ENCODE assay signal across 12 mouse cellular contexts in the genomic region with DNA sequence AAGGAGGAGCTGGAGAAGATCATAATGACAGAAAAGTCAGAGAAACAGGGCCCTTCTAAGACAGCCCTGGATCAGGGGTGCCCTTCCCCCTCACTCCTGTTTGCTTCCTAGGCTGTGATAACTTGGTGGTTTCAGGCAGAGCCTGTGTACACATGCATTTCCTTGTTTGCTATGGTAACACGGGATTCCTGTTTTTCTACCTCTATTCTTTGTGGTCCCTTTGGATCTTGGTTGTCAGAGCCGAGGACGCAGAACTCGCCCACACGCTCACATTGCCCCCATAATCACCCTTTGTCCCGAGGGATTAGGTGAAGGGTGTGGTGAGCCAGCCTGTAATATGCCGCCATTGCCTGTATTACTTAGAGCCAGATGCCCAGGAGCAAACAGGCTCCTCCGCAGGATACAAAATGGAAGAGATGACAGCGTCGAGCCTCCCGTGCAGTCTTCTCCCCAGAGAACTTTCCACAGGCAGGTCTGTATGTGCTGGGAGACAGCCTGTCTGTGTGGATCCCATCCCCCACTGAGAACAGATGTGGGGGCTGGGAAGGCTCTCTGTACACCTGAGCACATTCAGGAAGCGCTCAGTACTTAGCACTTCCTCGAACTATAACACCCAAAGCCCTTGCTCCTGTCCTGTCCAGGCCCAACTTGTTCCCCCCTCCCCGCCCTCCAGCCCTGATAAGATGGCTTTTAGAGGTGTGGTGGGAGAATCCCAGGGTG. TPM values are rescaled to one million over a fixed set of nuclear protein-coding genes. Genes with fewer than 3 reads are reported as not detected.
A peak's percentile ranks its signal among the peaks of the same experiment; 100 is the strongest.
DNase-seq lines count a peak whose midpoint lies in the region; ATAC-seq and TF ChIP-seq lines count a peak whose summit lies in the region.
"Had no signal": no experiment of that assay in that cellular context is flagged by ENCODE, and none has a peak within 500 bp of the region (broad histone marks: within the 10 kb centered on the region; RNA-seq: fewer than 3 reads in every experiment).

No protein-coding gene starts in this region.

- no peak overlapping the region for H3K9ac ChIP-seq in midbrain, embryonic 12.5 days (replicated peaks)
- H3K9ac ChIP-seq in midbrain, embryonic 11.5 days (ENCODE audit: low read length): no peak overlapping the region
- no peak overlapping the region for H3K9ac ChIP-seq in embryonic facial prominence, embryonic 12.5 days
- H3K9ac ChIP-seq in intestine, embryonic 16.5 days (ENCODE audit: low read depth, low read length): 0 out of 2 replicates have a peak overlapping the region, but pooled peaks have one; percentile 34
- H3K9ac ChIP-seq in kidney, embryonic 15.5 days: no peak overlapping the region

- peak overlapping the region; percentile 20; the same call in 1 of the 2 replicates for H3K27ac ChIP-seq in midbrain, embryonic 12.5 days (replicated peaks)
- no peak overlapping the region for H3K27ac ChIP-seq in midbrain, embryonic 11.5 days (ENCODE audit: low read depth, low read length)
- H3K27ac ChIP-seq in embryonic facial prominence, embryonic 12.5 days: peak overlapping the region; percentile 41; the same call in 1 of the 2 replicates
- H3K27ac ChIP-seq in intestine, embryonic 16.5 days (ENCODE audit: low read length): peak overlapping the region; percentile 90
- peak overlapping the region; percentile 98 for H3K27ac ChIP-seq in small intestine, adult 2 months (ENCODE audit: insufficient read depth, low read depth, low read length)
- H3K27ac ChIP-seq in kidney, embryonic 15.5 days: no peak overlapping the region

- no peak for DNase-seq in midbrain, embryonic 11.5 days (ENCODE audit: low spot score, missing footprints)
- DNase-seq in gastrocnemius, postnatal 25 days: no peak
- no peak for DNase-seq in spleen, adult 18-20 months
- DNase-seq: cerebellum, postnatal 14 days; kidney, postnatal 4 days; lung, adult 18-20 months had no signal

- no peak for ATAC-seq in midbrain, embryonic 12.5 days (ENCODE audit: low FRiP score, low read depth)
- no peak for ATAC-seq in midbrain, embryonic 11.5 days (ENCODE audit: low FRiP score)
- ATAC-seq in embryonic facial prominence, embryonic 12.5 days (ENCODE audit: insufficient number of reproducible peaks, insufficient read depth, low FRiP score, low TSS enrichment): peak; percentile 47; the same call in 1 of the 2 replicates
- peak; percentile 63 for ATAC-seq in intestine, embryonic 16.5 days
- no peak for ATAC-seq in kidney, embryonic 15.5 days (replicated peaks; ENCODE audit: low FRiP score)

- no peaks in the 10 kb centered on the region for H3K9me3 ChIP-seq in midbrain, embryonic 12.5 days
- no peaks in the 10 kb centered on the region for H3K9me3 ChIP-seq in midbrain, embryonic 11.5 days (ENCODE audit: control insufficient read depth, low read length)
- no peaks in the 10 kb centered on the region for H3K9me3 ChIP-seq in embryonic facial prominence, embryonic 12.5 days
- H3K9me3 ChIP-seq in intestine, embryonic 16.5 days (ENCODE audit: control insufficient read depth, low read length): no peaks in the 10 kb centered on the region
- H3K9me3 ChIP-seq in kidney, embryonic 15.5 days (replicated peaks): no peaks in the 10 kb centered on the region
- H3K9me3 ChIP-seq: megakaryocyte, embryonic 14.5 days had no signal

- 47% methylated on average over 14 of the region's 14 CpGs for WGBS in midbrain, embryonic 12.5 days
- WGBS in midbrain, embryonic 11.5 days: 56% methylated on average over 14 of the region's 14 CpGs
- WGBS in embryonic facial prominence, embryonic 12.5 days: 36% methylated on average over 14 of the region's 14 CpGs
- 31% methylated on average over 14 of the region's 14 CpGs for WGBS in intestine, embryonic 16.5 days
- WGBS in small intestine, adult 2 months: 18% methylated on average over 14 of the region's 14 CpGs
- 48% methylated on average over 14 of the region's 14 CpGs for WGBS in kidney, embryonic 15.5 days

- no peaks in the 10 kb centered on the region for H3K36me3 ChIP-seq in midbrain, embryonic 12.5 days
- no peaks in the 10 kb centered on the region for H3K36me3 ChIP-seq in midbrain, embryonic 11.5 days (ENCODE audit: control insufficient read depth, insufficient read depth, low read length)
- H3K36me3 ChIP-seq in embryonic facial prominence, embryonic 12.5 days: no peaks in the 10 kb centered on the region
- H3K36me3 ChIP-seq in intestine, embryonic 16.5 days (ENCODE audit: control insufficient read depth, insufficient read depth, low read length): no peaks in the 10 kb centered on the region
- no peaks in the 10 kb centered on the region for H3K36me3 ChIP-seq in small intestine, adult 2 months (ENCODE audit: control insufficient read depth, insufficient read depth, low read length)
- no peaks in the 10 kb centered on the region for H3K36me3 ChIP-seq in kidney, embryonic 15.5 days

- peaks cover 6% of the 10 kb centered on the region; the same call in 1 of the 2 replicates for H3K4me1 ChIP-seq in midbrain, embryonic 12.5 days
- H3K4me1 ChIP-seq in midbrain, embryonic 11.5 days (ENCODE audit: control insufficient read depth, insufficient read depth, low read length): 0 out of 2 replicates have a peak, but pooled peaks cover 3% of the 10 kb centered on the region
- H3K4me1 ChIP-seq in embryonic facial prominence, embryonic 12.5 days: peaks cover 19% of the 10 kb centered on the region
- peaks cover 11% of the 10 kb centered on the region for H3K4me1 ChIP-seq in intestine, embryonic 16.5 days (ENCODE audit: control insufficient read depth, insufficient read depth, low read length)
- peaks cover 18% of the 10 kb centered on the region for H3K4me1 ChIP-seq in small intestine, adult 2 months (ENCODE audit: control insufficient read depth, insufficient read depth, insufficient read length, low read length)
- H3K4me1 ChIP-seq in kidney, embryonic 15.5 days: peaks cover 9% of the 10 kb centered on the region

- TF ChIP-seq CTCF in small intestine, adult 2 months (IDR thresholded peaks at IDR 0.05; ENCODE audit: extremely low read depth, insufficient read length, insufficient replicate concordance, low read depth, low read length): no peak

- no peak overlapping the region for H3K4me3 ChIP-seq in midbrain, embryonic 12.5 days
- no peak overlapping the region for H3K4me3 ChIP-seq in midbrain, embryonic 11.5 days (ENCODE audit: low read depth, low read length)
- no peak overlapping the region for H3K4me3 ChIP-seq in embryonic facial prominence, embryonic 12.5 days
- H3K4me3 ChIP-seq in intestine, embryonic 16.5 days (ENCODE audit: low read length): peak overlapping the region; percentile 15; the same call in 1 of the 2 replicates
- H3K4me3 ChIP-seq in small intestine, adult 2 months (ENCODE audit: low read depth, low read length): peak overlapping the region; percentile 36
- H3K4me3 ChIP-seq in kidney, embryonic 15.5 days (replicated peaks): no peak overlapping the region
- H3K4me3 ChIP-seq: megakaryocyte, embryonic 14.5 days had no signal

- H3K27me3 ChIP-seq in midbrain, embryonic 12.5 days: 0 out of 2 replicates have a peak, but pooled peaks cover 3% of the 10 kb centered on the region
- no peaks in the 10 kb centered on the region for H3K27me3 ChIP-seq in midbrain, embryonic 11.5 days (ENCODE audit: control insufficient read depth, insufficient read depth, low read length)
- H3K27me3 ChIP-seq in embryonic facial prominence, embryonic 12.5 days: no peaks in the 10 kb centered on the region
- H3K27me3 ChIP-seq in intestine, embryonic 16.5 days (replicated peaks; ENCODE audit: control insufficient read depth, insufficient read depth, low read length): no peaks in the 10 kb centered on the region
- no peaks in the 10 kb centered on the region for H3K27me3 ChIP-seq in small intestine, adult 2 months (ENCODE audit: control insufficient read depth, insufficient read depth, low read length)
- H3K27me3 ChIP-seq in kidney, embryonic 15.5 days: no peaks in the 10 kb centered on the region

- TF ChIP-seq POLR2A in small intestine, adult 2 months (IDR thresholded peaks at IDR 0.05; ENCODE audit: low read depth, low read length): no peak

- no peak overlapping the region; the same call in 1 of the 2 replicates for H3K4me2 ChIP-seq in midbrain, embryonic 12.5 days (replicated peaks)
- no peak overlapping the region for H3K4me2 ChIP-seq in midbrain, embryonic 11.5 days
- H3K4me2 ChIP-seq in embryonic facial prominence, embryonic 12.5 days (replicated peaks): peak overlapping the region; percentile 10; the same call in 1 of the 2 replicates
- peak overlapping the region; percentile 42 for H3K4me2 ChIP-seq in intestine, embryonic 16.5 days (ENCODE audit: low read depth, low read length)
- no peak overlapping the region for H3K4me2 ChIP-seq in kidney, embryonic 15.5 days

RNA-seq across cellular contexts. Expression of gene Pex26, which starts 7.3 kb away (rescaled TPM):
- 12.3 and 12.6 TPM in 2 replicates for polyA plus RNA-seq in midbrain, embryonic 12.5 days (2016; fragmentation: Nextera tagmentation; extraction: Ambion mirVana)
- polyA plus RNA-seq in midbrain, embryonic 11.5 days (2014; fragmentation: Nextera tagmentation; extraction: Ambion mirVana): 5.7 and 5.8 TPM in 2 replicates
- 11.4 and 11.8 TPM in 2 replicates for polyA plus RNA-seq in embryonic facial prominence, embryonic 12.5 days (2016; fragmentation: Nextera tagmentation; extraction: Ambion mirVana)
- polyA plus RNA-seq in intestine, embryonic 16.5 days (2015; fragmentation: Nextera tagmentation; extraction: Ambion mirVana): 13.4 and 14.8 TPM in 2 replicates
- 8.7 and 13.6 TPM in 2 replicates for polyA plus RNA-seq in small intestine, adult 2 months (2012; rRNA removed)
- polyA plus RNA-seq in kidney, embryonic 15.5 days (2015; fragmentation: Nextera tagmentation; extraction: Ambion mirVana): 10.5 TPM in 2 replicates
- total RNA-seq in gastrocnemius, postnatal 25 days (2021): 1 to 10 TPM; 2.8 TPM

RNA-seq across cellular contexts. Expression of gene Tuba8, which starts 34.3 kb away (rescaled TPM):
- polyA plus RNA-seq in midbrain, embryonic 12.5 days (2016; fragmentation: Nextera tagmentation; extraction: Ambion mirVana): 0.22 TPM in 1 of 2 replicates, not detected in the other
- polyA plus RNA-seq in midbrain, embryonic 11.5 days (2014; fragmentation: Nextera tagmentation; extraction: Ambion mirVana): 0.25 and 0.51 TPM in 2 replicates
- 0.18 and 0.23 TPM in 2 replicates for polyA plus RNA-seq in embryonic facial prominence, embryonic 12.5 days (2016; fragmentation: Nextera tagmentation; extraction: Ambion mirVana)
- 0.44 and 0.68 TPM in 2 replicates for polyA plus RNA-seq in intestine, embryonic 16.5 days (2015; fragmentation: Nextera tagmentation; extraction: Ambion mirVana)
- 0.18 and 0.25 TPM in 2 replicates for polyA plus RNA-seq in small intestine, adult 2 months (2012; rRNA removed)
- polyA plus RNA-seq in kidney, embryonic 15.5 days (2015; fragmentation: Nextera tagmentation; extraction: Ambion mirVana): 0.22 and 0.43 TPM in 2 replicates
- total RNA-seq in gastrocnemius, postnatal 25 days (2021): 100 to 1,000 TPM; 179 to 215 TPM

RNA-seq across cellular contexts. Expression of gene Mical3, which starts 45.4 kb away (rescaled TPM):
- polyA plus RNA-seq in midbrain, embryonic 12.5 days (2016; fragmentation: Nextera tagmentation; extraction: Ambion mirVana): 18.7 and 19.4 TPM in 2 replicates
- 11.8 and 12.8 TPM in 2 replicates for polyA plus RNA-seq in midbrain, embryonic 11.5 days (2014; fragmentation: Nextera tagmentation; extraction: Ambion mirVana)
- polyA plus RNA-seq in embryonic facial prominence, embryonic 12.5 days (2016; fragmentation: Nextera tagmentation; extraction: Ambion mirVana): 11.9 and 12.6 TPM in 2 replicates
- polyA plus RNA-seq in intestine, embryonic 16.5 days (2015; fragmentation: Nextera tagmentation; extraction: Ambion mirVana): 4.8 and 5.5 TPM in 2 replicates
- polyA plus RNA-seq in small intestine, adult 2 months (2012; rRNA removed): 6.1 and 8.9 TPM in 2 replicates
- 12.0 and 13.1 TPM in 2 replicates for polyA plus RNA-seq in kidney, embryonic 15.5 days (2015; fragmentation: Nextera tagmentation; extraction: Ambion mirVana)
- 10 to 100 TPM; 61.6 to 65.3 TPM for total RNA-seq in gastrocnemius, postnatal 25 days (2021)

Comparison
In these comparisons a context has a peak if more than half of its experiments do, and no peak if none do; other contexts are left out.
1. H3K27ac ChIP-seq: peak in midbrain, embryonic 12.5 days (single experiment), embryonic facial prominence, embryonic 12.5 days (single experiment), intestine, embryonic 16.5 days (single experiment) and small intestine, adult 2 months (single experiment); none in midbrain, embryonic 11.5 days (single experiment) and kidney, embryonic 15.5 days (single experiment).
2. ATAC-seq: peak in embryonic facial prominence, embryonic 12.5 days (single experiment) and intestine, embryonic 16.5 days (single experiment); none in midbrain, embryonic 12.5 days (single experiment), midbrain, embryonic 11.5 days (single experiment) and kidney, embryonic 15.5 days (single experiment).
3. H3K4me2 ChIP-seq: peak in embryonic facial prominence, embryonic 12.5 days (single experiment) and intestine, embryonic 16.5 days (single experiment); none in midbrain, embryonic 12.5 days (single experiment), midbrain, embryonic 11.5 days (single experiment) and kidney, embryonic 15.5 days (single experiment).
4. H3K4me3 ChIP-seq: peak in intestine, embryonic 16.5 days (single experiment) and small intestine, adult 2 months (single experiment); none in midbrain, embryonic 12.5 days (single experiment), midbrain, embryonic 11.5 days (single experiment), embryonic facial prominence, embryonic 12.5 days (single experiment) and kidney, embryonic 15.5 days (single experiment).